Mouse (Mus musculus): Measurements from ENCODE around the gene Il15. TPM values are rescaled to one million over a fixed set of nuclear protein-coding genes. Genes with fewer than 3 reads are reported as not detected.

Gene Il15
- 0.92 and 2.2 TPM in 2 replicates for polyA plus RNA-seq (2016; fragmentation: Nextera tagmentation; extraction: Ambion mirVana)

GRCm38 (mm10) chr8:82402686-82403330, at the start of gene Il15:
Gene Il15, minus strand, starts transcription at chr8:82403222.
- no peaks in the 10 kb centered on the region for H3K36me3 ChIP-seq (replicated peaks)

GRCm38 (mm10) chr8:82444897-82445296, 41.9 kb upstream of the Il15 start:
- DNase-seq (ENCODE audit: extremely low spot score, low spot score), result no peak
- Histone ChIP-seq H3K4me3 (no peak overlapping the region), H3K27me3 (ENCODE audit: poor library complexity, severe bottlenecking) (no peaks in the 10 kb centered on the region), H3K4me1 (no peaks in the 10 kb centered on the region), H3K27ac (no peak overlapping the region), H3K9me3 (no peaks in the 10 kb centered on the region), H3K36me3 (replicated peaks) (no peaks in the 10 kb centered on the region)

More at GRCm38 (mm10) chr8:82402686-82403330, at the start of gene Il15:
- H3K27me3 ChIP-seq (ENCODE audit: poor library complexity, severe bottlenecking), result no peaks in the 10 kb centered on the region
- no peak for DNase-seq (ENCODE audit: extremely low spot score, low spot score)
- peaks cover 19% of the 10 kb centered on the region for H3K4me1 ChIP-seq
- 13% methylated on average over 13 of the region's 13 CpGs for WGBS
- H3K4me3 ChIP-seq, result peak within 1 kb of the TSS; percentile 51
- peak within 1 kb of the TSS; percentile 74 for H3K27ac ChIP-seq
- no peaks in the 10 kb centered on the region for H3K9me3 ChIP-seq

GRCm38 (mm10) chr8:82416587-82417340, 13.7 kb upstream of the Il15 start:
- no peak overlapping the region for H3K4me3 ChIP-seq
- H3K27ac ChIP-seq, result no peak overlapping the region
- no peaks in the 10 kb centered on the region for H3K9me3 ChIP-seq
- no peak for DNase-seq (ENCODE audit: extremely low spot score, low spot score)
- H3K4me1 ChIP-seq, result no peaks in the 10 kb centered on the region
- H3K36me3 ChIP-seq (replicated peaks), result no peaks in the 10 kb centered on the region
- no peaks in the 10 kb centered on the region for H3K27me3 ChIP-seq (ENCODE audit: poor library complexity, severe bottlenecking)
- 89% methylated on average over 5 of the region's 5 CpGs for WGBS

- Histone ChIP-seq H3K27ac (no peak overlapping the region), H3K9me3 (no peaks in the 10 kb centered on the region), H3K27me3 (ENCODE audit: poor library complexity, severe bottlenecking) (no peaks in the 10 kb centered on the region), H3K4me3 (no peak overlapping the region), H3K4me1 (no peaks in the 10 kb centered on the region), H3K36me3 (replicated peaks) (no peaks in the 10 kb centered on the region)
- DNase-seq (ENCODE audit: extremely low spot score, low spot score), result no peak
- 80% methylated on average over 1 of the region's 1 CpGs for WGBS
These were observed 12.5 kb upstream of the Il15 start for GRCm38 (mm10) chr8:82415485-82415884.

GRCm38 (mm10) chr8:82410135-82410534, 7.1 kb upstream of the Il15 start:
- no peaks in the 10 kb centered on the region for H3K4me1 ChIP-seq
- WGBS, result 79% methylated on average over 3 of the region's 3 CpGs

GRCm38 (mm10) chr8:82407060-82407459, 4.0 kb upstream of the Il15 start:
- H3K36me3 ChIP-seq (replicated peaks), result no peaks in the 10 kb centered on the region
- WGBS, result 77% methylated on average over 1 of the region's 1 CpGs
- no peak for DNase-seq (ENCODE audit: extremely low spot score, low spot score)
- H3K4me3 ChIP-seq, result no peak overlapping the region
- H3K9me3 ChIP-seq, result no peaks in the 10 kb centered on the region
- H3K4me1 ChIP-seq, result peaks cover 12% of the 10 kb centered on the region
- no peak overlapping the region for H3K27ac ChIP-seq
- no peaks in the 10 kb centered on the region for H3K27me3 ChIP-seq (ENCODE audit: poor library complexity, severe bottlenecking)

More at GRCm38 (mm10) chr8:82410135-82410534, 7.1 kb upstream of the Il15 start:
- DNase-seq (ENCODE audit: extremely low spot score, low spot score), result no peak
- no peaks in the 10 kb centered on the region for H3K27me3 ChIP-seq (ENCODE audit: poor library complexity, severe bottlenecking)
- no peak overlapping the region for H3K27ac ChIP-seq
- no peak overlapping the region for H3K4me3 ChIP-seq
- H3K36me3 ChIP-seq (replicated peaks), result no peaks in the 10 kb centered on the region
- no peaks in the 10 kb centered on the region for H3K9me3 ChIP-seq

- no peak for DNase-seq (ENCODE audit: extremely low spot score, low spot score)
- Histone ChIP-seq H3K4me1 (peaks cover 19% of the 10 kb centered on the region), H3K4me3 (no peak overlapping the region), H3K27me3 (ENCODE audit: poor library complexity, severe bottlenecking) (no peaks in the 10 kb centered on the region), H3K27ac (no peak overlapping the region), H3K36me3 (replicated peaks) (no peaks in the 10 kb centered on the region), H3K9me3 (no peaks in the 10 kb centered on the region)
- WGBS, result 93% methylated on average over 3 of the region's 3 CpGs
These were observed 1.0 kb upstream of the Il15 start for GRCm38 (mm10) chr8:82404068-82404467.

- peak overlapping the region; percentile 74 for H3K27ac ChIP-seq
- H3K4me3 ChIP-seq, result peak overlapping the region; percentile 51
- DNase-seq (ENCODE audit: extremely low spot score, low spot score), result no peak
- H3K36me3 ChIP-seq (replicated peaks), result no peaks in the 10 kb centered on the region
- no peaks in the 10 kb centered on the region for H3K27me3 ChIP-seq (ENCODE audit: poor library complexity, severe bottlenecking)
- 1% methylated on average over 13 of the region's 13 CpGs for WGBS
- H3K9me3 ChIP-seq, result no peaks in the 10 kb centered on the region
- peaks cover 19% of the 10 kb centered on the region for H3K4me1 ChIP-seq
These were observed 749 bp downstream of the Il15 start for GRCm38 (mm10) chr8:82402261-82402685.

GRCm38 (mm10) chr8:82401490-82401889, 1.5 kb downstream of the Il15 start:
- DNase-seq (ENCODE audit: extremely low spot score, low spot score), result no peak
- H3K9me3 ChIP-seq, result no peaks in the 10 kb centered on the region
- H3K27ac ChIP-seq, result no peak overlapping the region
- no peaks in the 10 kb centered on the region for H3K36me3 ChIP-seq (replicated peaks)
- H3K27me3 ChIP-seq (ENCODE audit: poor library complexity, severe bottlenecking), result no peaks in the 10 kb centered on the region
- 37% methylated on average over 6 of the region's 6 CpGs for WGBS
- H3K4me1 ChIP-seq, result peaks cover 19% of the 10 kb centered on the region
- peak overlapping the region; percentile 51 for H3K4me3 ChIP-seq

GRCm38 (mm10) chr8:82401059-82401458, 2.0 kb downstream of the Il15 start:
- Histone ChIP-seq H3K4me1 (peaks cover 19% of the 10 kb centered on the region), H3K36me3 (replicated peaks) (no peaks in the 10 kb centered on the region), H3K4me3 (no peak overlapping the region), H3K27ac (no peak overlapping the region), H3K27me3 (ENCODE audit: poor library complexity, severe bottlenecking) (no peaks in the 10 kb centered on the region), H3K9me3 (no peaks in the 10 kb centered on the region)
- WGBS, result 88% methylated on average over 2 of the region's 2 CpGs
- no peak for DNase-seq (ENCODE audit: extremely low spot score, low spot score)

GRCm38 (mm10) chr8:82400376-82400775, 2.6 kb downstream of the Il15 start:
- no peak for DNase-seq (ENCODE audit: extremely low spot score, low spot score)
- H3K9me3 ChIP-seq, result no peaks in the 10 kb centered on the region
- no peaks in the 10 kb centered on the region for H3K27me3 ChIP-seq (ENCODE audit: poor library complexity, severe bottlenecking)
- H3K4me1 ChIP-seq, result peaks cover 19% of the 10 kb centered on the region
- H3K27ac ChIP-seq, result no peak overlapping the region
- 62% methylated on average over 2 of the region's 2 CpGs for WGBS
- H3K36me3 ChIP-seq (replicated peaks), result no peaks in the 10 kb centered on the region
- H3K4me3 ChIP-seq, result no peak overlapping the region

- Histone ChIP-seq H3K4me3 (no peak overlapping the region), H3K36me3 (replicated peaks) (no peaks in the 10 kb centered on the region), H3K27me3 (ENCODE audit: poor library complexity, severe bottlenecking) (no peaks in the 10 kb centered on the region), H3K27ac (no peak overlapping the region), H3K4me1 (peaks cover 19% of the 10 kb centered on the region), H3K9me3 (no peaks in the 10 kb centered on the region)
- no peak for DNase-seq (ENCODE audit: extremely low spot score, low spot score)
- WGBS, result 75% methylated on average over 2 of the region's 2 CpGs
These were observed 4.5 kb downstream of the Il15 start for GRCm38 (mm10) chr8:82398546-82398945.

GRCm38 (mm10) chr8:82391258-82391657, 11.8 kb downstream of the Il15 start:
- Histone ChIP-seq H3K27ac (no peak overlapping the region), H3K27me3 (ENCODE audit: poor library complexity, severe bottlenecking) (no peaks in the 10 kb centered on the region)

More at GRCm38 (mm10) chr8:82391258-82391657, 11.8 kb downstream of the Il15 start:
- Histone ChIP-seq H3K4me1 (no peaks in the 10 kb centered on the region), H3K9me3 (no peaks in the 10 kb centered on the region), H3K36me3 (replicated peaks) (no peaks in the 10 kb centered on the region), H3K4me3 (no peak overlapping the region)
- DNase-seq (ENCODE audit: extremely low spot score, low spot score), result no peak
